1 mouse cellular context compared by ENCODE assay signal in the genomic region with DNA sequence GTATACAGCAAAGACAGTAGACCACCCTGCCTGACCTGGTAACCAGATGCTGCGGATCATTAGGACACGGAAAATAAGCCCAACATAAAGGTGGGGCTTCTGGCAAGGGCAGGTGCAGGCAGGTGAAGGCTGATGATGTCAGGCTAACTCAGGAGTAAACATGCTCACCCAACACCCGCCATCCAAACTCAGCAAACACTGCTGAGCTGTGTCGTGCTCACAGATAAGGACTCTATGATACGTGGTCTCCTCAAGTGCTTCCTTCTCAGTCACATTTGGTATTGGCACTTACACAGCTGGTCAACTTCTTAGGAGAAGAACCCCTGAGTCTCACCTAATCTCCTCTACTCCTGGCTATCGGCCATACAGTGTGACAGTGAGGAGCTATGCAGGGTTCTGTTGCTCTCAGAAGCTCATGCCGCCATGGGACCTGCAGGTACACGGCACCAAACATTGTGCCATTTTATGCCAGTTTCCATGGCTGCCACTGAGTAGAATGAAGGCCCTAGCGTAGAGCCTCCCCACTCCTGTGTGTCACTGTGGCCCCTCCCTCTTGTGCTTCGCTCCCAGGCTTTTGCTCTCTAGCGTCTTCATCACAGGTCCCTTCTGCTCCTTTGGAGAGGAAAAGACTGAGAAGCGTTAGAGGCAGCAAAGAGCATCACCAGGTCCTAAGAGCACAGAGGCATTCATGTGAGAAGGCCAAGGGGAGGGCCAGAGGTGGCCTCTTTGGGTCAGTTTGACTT.
A peak's percentile ranks its signal among the peaks of the same experiment; 100 is the strongest.
TF ChIP-seq lines count a peak whose summit lies in the region.

No protein-coding gene starts in this region.

TF ChIP-seq in MEL, 35 proteins besides CTCF, POLR2A, EP300 and RAD21:
- TF ChIP-seq TAL1 (IDR thresholded peaks at IDR 0.05; ENCODE audit: low read length) (no peak), POLR2AphosphoS5 (IDR thresholded peaks at IDR 0.05; ENCODE audit: borderline replicate concordance, low read depth, low read length) (no peak), E2F4 (IDR thresholded peaks at IDR 0.05; ENCODE audit: borderline replicate concordance, low read depth, low read length) (no peak), ETS1 (IDR thresholded peaks at IDR 0.05; ENCODE audit: low read depth, low read length) (peak; percentile 51), HCFC1 (IDR thresholded peaks at IDR 0.05; ENCODE audit: low read depth, low read length) (no peak), SIN3A (IDR thresholded peaks at IDR 0.05; ENCODE audit: low read length) (no peak), UBTF (IDR thresholded peaks at IDR 0.05; ENCODE audit: borderline replicate concordance, insufficient read depth, low read depth, low read length) (no peak)
